Mouse (Mus musculus) forebrain, embryonic 10.5 days (tissue): ENCODE measurements around the gene Adrb1. TPM values are rescaled to one million over a fixed set of nuclear protein-coding genes. Genes with fewer than 3 reads are reported as not detected.
"Not testable (repeated sequence)": the region's sequence is repeated elsewhere in the genome, so short reads cannot be mapped to it uniquely, and the experiment has no call there.

ENCODE experiments used
- DNase-seq: peaks from one replicate; pipeline ENCODE4 v3.0.0-alpha.2; 2017; ENCODE audit warnings: low spot score; ENCODE audit errors: extremely low spot score
- H3K27ac ChIP-seq: fragments of 300-500 bp; sonication (generic); 2 replicates; pipeline ENCODE4 v1.5.1; 2016; ENCODE audit warnings: mild to moderate bottlenecking
- H3K27me3 ChIP-seq: fragments of 300-500 bp; sonication (generic); 2 replicates; pipeline ENCODE4 v1.6.1; 2016; ENCODE audit warnings: mild to moderate bottlenecking; ENCODE audit not compliant: poor library complexity, severe bottlenecking
- H3K36me3 ChIP-seq: fragments of 300-500 bp; sonication (generic); replicated peaks from 2 replicates; pipeline ENCODE4 v1.6.1; 2016; ENCODE audit warnings: mild to moderate bottlenecking, moderate library complexity
- H3K4me1 ChIP-seq: fragments of 300-500 bp; sonication (generic); 2 replicates; pipeline ENCODE4 v1.6.1; 2016
- H3K4me3 ChIP-seq: fragments of 300-500 bp; sonication (generic); 2 replicates; pipeline ENCODE4 v1.5.1; 2016; ENCODE audit warnings: mild to moderate bottlenecking, moderate library complexity
- H3K9me3 ChIP-seq: fragments of 300-500 bp; sonication (generic); 2 replicates; pipeline ENCODE4 v1.6.1; 2016; ENCODE audit warnings: mild to moderate bottlenecking, moderate library complexity
- WGBS: fragments of 180-500 bp; shearing (Covaris S2); methylation state at CpG from one replicate; pipeline ENCODE4 v1.1.7; 2016; 5-methylcytosine and 5-hydroxymethylcytosine counted together
- polyA plus RNA-seq: library from polyadenylated mRNA; unstranded; fragments of >200 nt; fragmentation: Nextera tagmentation; extraction: Ambion mirVana; gene quantifications from 2 replicates; pipeline ENCODE4 v1.2.1, GENCODE M21; 2016

The Adrb1 gene
- polyA plus RNA-seq, 1 experiment from 2014 or later = 0.07 TPM

DNA sequence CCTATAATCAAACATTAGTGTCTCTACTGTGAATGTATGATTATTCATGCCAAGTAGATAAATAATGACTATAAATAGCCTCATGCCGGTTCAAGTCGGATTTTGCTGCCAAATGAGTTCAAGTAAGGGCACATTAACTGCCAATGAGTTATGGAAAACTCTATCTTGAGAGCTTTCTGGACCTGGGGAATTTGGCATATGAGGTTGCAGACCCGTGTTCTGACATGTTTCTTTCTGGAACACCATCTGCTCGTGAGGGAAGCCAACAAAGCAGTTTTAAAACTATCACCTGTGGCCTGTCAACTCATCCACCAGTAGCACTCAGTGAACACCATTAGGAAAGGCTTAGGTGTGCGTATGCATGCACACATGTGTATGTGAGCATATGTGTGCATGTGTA lies 14.3 kb downstream of the Adrb1 start:
- H3K4me3 ChIP-seq = no peak overlapping the region
- peaks cover 3% of the 10 kb centered on the region; the same call in 1 of the 2 replicates for H3K27me3 ChIP-seq
- no peak for DNase-seq
- no peaks in the 10 kb centered on the region for H3K36me3 ChIP-seq
- 84% methylated on average over 5 of the region's 5 CpGs for WGBS
- H3K27ac ChIP-seq = no peak overlapping the region
- H3K9me3 ChIP-seq = no peaks in the 10 kb centered on the region
- 0 out of 2 replicates have a peak, but pooled peaks cover 10% of the 10 kb centered on the region for H3K4me1 ChIP-seq

DNA sequence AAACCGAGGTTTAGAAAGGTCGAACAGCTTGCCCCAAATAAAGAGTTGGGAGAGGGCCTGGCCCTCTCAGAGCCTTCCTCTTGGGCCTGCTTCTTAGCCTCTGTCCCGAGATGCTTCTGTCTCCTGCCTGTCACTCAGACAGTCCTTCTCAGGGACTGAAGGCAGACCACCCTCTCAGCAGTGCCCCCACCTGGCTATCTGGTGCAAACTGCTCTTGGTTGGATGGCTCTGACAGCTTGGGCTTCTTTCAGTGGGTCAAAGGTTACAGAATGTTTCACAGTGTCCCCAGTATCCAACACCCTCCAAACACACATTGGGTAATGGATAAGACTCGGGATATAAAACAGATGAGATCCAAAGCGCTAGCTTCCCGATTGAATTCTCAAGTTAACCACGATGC lies 23.1 kb downstream of the Adrb1 start:
- Histone ChIP-seq H3K9me3 (no peaks in the 10 kb centered on the region), H3K4me1 (peaks cover 40% of the 10 kb centered on the region), H3K4me3 (no peak overlapping the region), H3K27ac (no peak overlapping the region), H3K27me3 (no peaks in the 10 kb centered on the region), H3K36me3 (no peaks in the 10 kb centered on the region)
- no peak for DNase-seq
- 71% methylated on average over 7 of the region's 7 CpGs for WGBS

DNA sequence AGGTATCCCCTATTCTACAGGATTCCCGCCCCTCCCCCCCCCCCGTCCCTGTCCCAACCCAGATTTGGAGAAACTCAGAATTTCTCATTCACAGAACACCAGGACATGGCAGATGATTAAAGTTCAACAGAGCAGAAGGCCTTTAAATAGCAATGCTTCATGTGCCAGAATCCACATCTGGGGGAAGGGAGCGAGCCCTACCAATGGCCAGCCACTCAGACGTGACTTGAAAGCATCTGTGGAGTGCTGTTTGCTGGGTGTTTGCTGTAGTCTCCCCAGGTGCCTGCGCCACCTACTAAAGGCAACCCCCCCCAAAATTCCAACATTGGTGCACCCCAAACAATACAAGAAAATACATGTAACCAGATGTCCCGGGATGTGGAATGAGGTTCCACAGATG lies 23.5 kb downstream of the Adrb1 start:
- DNase-seq = no peak
- no peaks in the 10 kb centered on the region for H3K36me3 ChIP-seq
- no peaks in the 10 kb centered on the region for H3K27me3 ChIP-seq
- H3K27ac ChIP-seq = no peak overlapping the region
- H3K9me3 ChIP-seq = no peaks in the 10 kb centered on the region
- H3K4me3 ChIP-seq = no peak overlapping the region
- H3K4me1 ChIP-seq = peaks cover 44% of the 10 kb centered on the region
- WGBS = 64% methylated on average over 6 of the region's 6 CpGs

DNA sequence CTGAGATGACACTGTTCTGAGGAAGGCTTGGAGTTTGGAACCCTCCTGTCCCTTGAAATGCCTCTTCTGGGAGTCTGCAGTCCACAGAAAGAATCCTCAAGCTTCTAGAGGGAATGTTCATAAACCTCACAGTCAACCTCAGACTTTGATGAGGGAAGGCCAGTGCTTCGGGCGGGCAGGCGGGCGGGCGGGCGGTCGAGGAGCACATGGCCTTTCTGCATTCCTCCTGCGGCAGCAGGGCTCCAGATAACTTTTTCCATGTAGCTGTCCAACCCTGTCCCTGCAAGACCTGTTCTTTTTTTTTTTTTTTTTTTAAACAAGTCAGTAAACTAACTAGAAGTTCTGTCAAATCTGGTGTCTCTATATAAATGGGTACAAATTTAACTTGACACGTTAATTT lies 24.6 kb downstream of the Adrb1 start:
- Histone ChIP-seq H3K27ac (no peak overlapping the region), H3K4me3 (no peak overlapping the region), H3K9me3 (no peaks in the 10 kb centered on the region), H3K27me3 (no peaks in the 10 kb centered on the region), H3K36me3 (no peaks in the 10 kb centered on the region), H3K4me1 (peaks cover 50% of the 10 kb centered on the region)
- WGBS = 92% methylated on average over 9 of the region's 9 CpGs
- no peak for DNase-seq

DNA sequence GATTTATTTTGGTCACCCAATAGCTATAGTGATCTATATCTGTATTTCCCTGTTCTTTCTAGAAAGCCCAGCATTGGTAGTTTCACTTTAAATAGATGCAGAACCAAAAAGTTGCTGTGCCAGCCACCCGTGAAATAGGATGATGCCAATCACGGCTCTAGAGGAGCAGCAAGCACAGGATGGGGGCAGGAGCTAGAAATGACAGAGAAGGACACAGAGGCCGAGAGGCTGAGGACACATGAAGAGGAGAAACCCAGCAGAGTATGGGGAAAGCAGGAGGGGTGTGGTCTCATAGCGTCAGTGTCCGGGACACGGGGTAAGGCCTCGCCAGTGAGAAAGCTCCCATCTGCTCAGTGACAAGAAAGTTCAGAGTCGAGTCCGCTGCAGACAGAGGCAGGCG lies 25.9 kb downstream of the Adrb1 start:
- Histone ChIP-seq H3K4me3 (no peak overlapping the region), H3K4me1 (peaks cover 46% of the 10 kb centered on the region), H3K27me3 (no peaks in the 10 kb centered on the region), H3K9me3 (no peaks in the 10 kb centered on the region), H3K27ac (no peak overlapping the region), H3K36me3 (no peaks in the 10 kb centered on the region)
- 79% methylated on average over 10 of the region's 10 CpGs for WGBS
- no peak for DNase-seq

DNA sequence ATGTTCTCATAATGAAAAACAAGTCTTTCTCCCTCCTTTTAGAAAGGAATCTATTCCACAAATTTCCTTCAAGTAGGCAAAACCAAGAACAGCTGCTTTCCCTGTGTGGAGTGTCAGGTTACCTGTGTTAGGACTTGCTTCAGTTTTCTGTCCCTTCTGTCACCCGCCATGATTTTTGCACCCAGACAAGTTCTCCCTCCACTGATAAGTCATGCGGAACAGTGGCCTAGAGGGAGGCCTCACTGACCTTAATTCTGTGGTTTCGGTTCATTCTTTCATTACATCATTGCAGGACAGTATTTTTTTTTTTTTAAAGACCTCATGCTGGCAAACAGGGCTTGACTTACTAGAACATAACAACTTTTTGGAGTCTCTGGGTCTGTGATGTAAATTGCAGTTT lies 27.3 kb downstream of the Adrb1 start:
- 41% methylated on average over 3 of the region's 3 CpGs for WGBS
- H3K27me3 ChIP-seq = no peaks in the 10 kb centered on the region
- peaks cover 42% of the 10 kb centered on the region for H3K4me1 ChIP-seq
- no peak overlapping the region for H3K4me3 ChIP-seq
- H3K27ac ChIP-seq = no peak overlapping the region
- DNase-seq = no peak
- H3K36me3 ChIP-seq = no peaks in the 10 kb centered on the region
- H3K9me3 ChIP-seq = no peaks in the 10 kb centered on the region

DNA sequence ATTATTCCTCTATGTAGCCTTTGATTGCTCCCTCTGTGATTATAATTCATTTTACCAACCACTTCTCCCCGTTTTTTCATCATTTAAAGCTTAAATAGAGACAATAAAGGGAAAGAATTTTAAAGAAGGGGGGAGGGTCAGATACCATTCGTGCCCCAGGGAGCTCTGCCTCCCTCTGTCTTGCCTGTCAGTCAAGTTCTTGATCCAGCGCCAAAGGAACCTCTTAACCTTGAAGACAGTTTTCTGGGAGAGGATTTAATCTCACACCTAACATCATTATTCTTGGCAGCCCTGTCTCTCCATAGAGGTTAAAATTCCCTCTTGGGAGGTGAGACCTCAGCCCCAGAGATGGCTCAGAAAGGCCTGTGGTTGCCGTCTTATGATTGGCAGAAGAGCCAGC lies 28.7 kb downstream of the Adrb1 start:
- DNase-seq = no peak

DNA sequence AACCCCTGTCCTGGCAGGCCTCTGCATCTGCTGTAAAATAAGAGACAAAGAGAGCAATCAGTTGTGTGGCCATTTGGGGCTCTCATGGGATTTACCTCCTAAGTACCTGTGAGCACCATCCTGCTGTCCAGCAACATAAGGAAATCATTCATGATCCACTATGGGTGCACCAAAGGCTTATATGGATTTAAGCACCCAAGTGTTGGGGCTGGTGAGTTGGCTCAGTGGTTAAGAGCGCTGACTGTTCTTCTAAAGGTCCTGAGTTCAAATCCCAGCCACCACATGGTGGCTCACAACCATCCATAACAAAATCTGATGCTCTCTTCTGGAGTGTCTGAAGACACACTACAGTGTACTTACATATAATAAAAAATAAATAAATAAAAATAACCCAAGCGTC lies 32.5 kb downstream of the Adrb1 start:
- 90% methylated on average over 2 of the region's 2 CpGs for WGBS
- H3K27ac ChIP-seq, DNase-seq: not testable (repeated sequence)

More for the DNA sequence above, 28.7 kb downstream of the Adrb1 start:
- WGBS = 65% methylated on average over 4 of the region's 4 CpGs
- no peaks in the 10 kb centered on the region for H3K36me3 ChIP-seq
- no peaks in the 10 kb centered on the region for H3K27me3 ChIP-seq
- peaks cover 28% of the 10 kb centered on the region for H3K4me1 ChIP-seq
- H3K4me3 ChIP-seq = no peak overlapping the region
- no peak overlapping the region for H3K27ac ChIP-seq
- no peaks in the 10 kb centered on the region for H3K9me3 ChIP-seq

DNA sequence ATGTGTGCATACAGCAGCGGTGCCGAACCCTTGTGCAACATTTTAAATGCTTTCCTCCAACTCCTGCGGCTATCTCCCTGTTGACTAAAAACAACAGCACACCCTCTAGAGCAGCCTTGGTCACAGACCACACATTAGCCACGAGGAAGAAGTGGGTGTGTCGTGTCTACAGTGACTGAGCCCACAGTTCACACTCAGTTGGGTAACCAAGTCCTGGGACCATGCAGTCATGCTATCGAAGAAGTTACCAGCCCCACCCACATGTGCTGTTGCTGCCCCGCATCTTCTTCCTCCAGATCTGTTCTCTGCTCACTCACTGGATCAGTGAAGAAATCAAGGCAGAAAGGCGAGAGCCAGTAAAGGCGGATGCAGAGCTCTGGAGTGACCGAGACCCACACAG lies 34.4 kb downstream of the Adrb1 start:
- H3K27ac ChIP-seq = no peak overlapping the region
- DNase-seq = no peak
- no peak overlapping the region for H3K4me3 ChIP-seq
- H3K27me3 ChIP-seq = no peaks in the 10 kb centered on the region
- no peaks in the 10 kb centered on the region for H3K4me1 ChIP-seq
- 89% methylated on average over 10 of the region's 10 CpGs for WGBS
- no peaks in the 10 kb centered on the region for H3K9me3 ChIP-seq
- H3K36me3 ChIP-seq = no peaks in the 10 kb centered on the region

More for the DNA sequence above, 32.5 kb downstream of the Adrb1 start:
- peaks cover 16% of the 10 kb centered on the region for H3K4me1 ChIP-seq
- not testable (repeated sequence) for H3K36me3 ChIP-seq, H3K4me3 ChIP-seq, H3K27me3 ChIP-seq, H3K9me3 ChIP-seq

DNA sequence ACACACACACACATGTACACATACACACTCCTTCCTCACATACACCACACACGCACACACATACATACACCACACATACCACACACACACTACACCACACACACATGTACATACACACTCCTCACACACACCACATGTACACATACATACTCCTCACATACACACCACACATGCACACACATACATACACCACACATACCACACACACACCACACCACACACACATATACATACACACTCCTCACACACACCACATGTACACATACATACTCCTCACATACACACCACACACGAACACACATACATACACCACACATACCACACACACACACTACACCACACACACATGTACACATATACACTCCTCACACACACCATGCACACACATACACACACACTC lies 36.3 kb downstream of the Adrb1 start:
- no peaks in the 10 kb centered on the region for H3K4me1 ChIP-seq
- no peaks in the 10 kb centered on the region for H3K9me3 ChIP-seq
- no peaks in the 10 kb centered on the region for H3K36me3 ChIP-seq
- no peak for DNase-seq
- H3K4me3 ChIP-seq = no peak overlapping the region
- no peak overlapping the region for H3K27ac ChIP-seq
- 90% methylated on average over 2 of the region's 2 CpGs for WGBS
- H3K27me3 ChIP-seq = no peaks in the 10 kb centered on the region

DNA sequence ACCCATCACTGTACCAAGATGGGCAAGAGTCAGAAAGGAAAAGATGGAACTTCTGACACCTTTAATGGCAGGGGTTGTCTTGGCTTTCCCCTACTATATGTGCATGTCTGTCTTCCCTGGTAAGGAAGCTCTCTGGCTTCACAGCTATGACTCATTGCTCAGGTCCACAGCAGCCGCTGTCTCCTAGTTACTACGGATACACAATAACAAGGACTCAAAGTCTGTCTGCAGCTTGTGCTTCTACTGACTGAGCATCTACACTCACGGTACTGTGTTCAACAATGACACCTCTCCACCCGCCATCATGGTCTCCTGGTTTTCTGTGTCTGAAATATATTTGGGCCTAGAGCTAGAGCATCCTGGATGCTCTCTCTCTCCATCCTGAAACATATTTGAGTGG lies 37.7 kb downstream of the Adrb1 start:
- H3K4me3 ChIP-seq = no peak overlapping the region
- DNase-seq = no peak
- H3K4me1 ChIP-seq = no peaks in the 10 kb centered on the region
- WGBS = 94% methylated on average over 4 of the region's 4 CpGs
- no peaks in the 10 kb centered on the region for H3K36me3 ChIP-seq
- no peak overlapping the region for H3K27ac ChIP-seq
- H3K27me3 ChIP-seq = no peaks in the 10 kb centered on the region
- no peaks in the 10 kb centered on the region for H3K9me3 ChIP-seq

DNA sequence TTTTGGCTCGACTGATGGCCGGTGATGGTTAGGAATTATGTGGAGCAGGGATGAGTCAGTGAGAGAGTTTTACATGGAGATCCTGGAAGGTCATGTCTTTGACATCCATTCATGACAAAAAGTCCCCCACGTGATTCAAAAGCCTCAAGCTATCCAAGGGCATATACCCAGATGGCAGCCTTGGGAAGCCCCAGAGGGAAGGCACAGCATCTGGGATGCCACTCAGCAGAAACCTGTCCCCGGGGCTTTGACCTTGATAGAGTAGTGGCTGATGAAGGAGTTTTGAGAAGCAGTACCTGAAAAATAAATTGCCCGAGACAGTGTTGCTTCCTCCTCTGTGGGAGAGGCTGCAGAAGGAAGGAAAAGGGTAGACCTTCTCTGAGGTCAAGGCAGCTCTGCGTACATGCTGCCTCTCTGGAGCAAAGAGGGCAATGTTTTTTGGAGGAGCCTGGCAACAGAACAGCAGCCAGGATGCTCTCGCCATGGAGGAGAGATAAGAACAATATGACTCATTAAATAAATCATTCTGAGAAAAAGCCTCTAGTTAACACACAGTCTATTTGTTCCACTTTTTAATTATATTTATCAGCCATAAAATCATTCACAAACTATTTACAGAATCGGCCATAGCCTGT lies 38.4 kb downstream of the Adrb1 start:
- 89% methylated on average over 8 of the region's 8 CpGs for WGBS
- no peaks in the 10 kb centered on the region for H3K36me3 ChIP-seq
- H3K4me1 ChIP-seq = no peaks in the 10 kb centered on the region
- H3K4me3 ChIP-seq = no peak overlapping the region
- H3K27me3 ChIP-seq = no peaks in the 10 kb centered on the region
- no peak for DNase-seq
- no peaks in the 10 kb centered on the region for H3K9me3 ChIP-seq
- no peak overlapping the region for H3K27ac ChIP-seq

DNA sequence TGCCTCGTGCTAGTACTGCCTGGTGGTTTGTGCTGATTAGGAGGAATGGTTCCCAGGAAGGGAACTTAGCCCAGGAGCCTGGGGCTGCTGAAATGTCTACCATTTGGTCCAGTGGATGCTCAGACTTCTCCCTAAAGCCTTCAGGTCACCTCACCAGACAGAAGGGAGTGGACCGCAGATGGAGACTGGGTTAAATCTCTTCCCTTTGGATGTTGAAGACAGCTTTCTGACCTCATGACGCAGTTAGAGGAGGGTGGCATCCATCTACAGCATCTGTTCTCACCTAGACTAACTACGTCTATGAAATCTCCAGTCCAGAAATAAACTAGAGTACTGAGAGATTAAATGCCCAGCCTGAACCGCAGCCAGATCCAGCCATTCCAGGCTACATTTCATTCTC lies 39.1 kb downstream of the Adrb1 start:
- H3K4me1 ChIP-seq = no peaks in the 10 kb centered on the region
- 91% methylated on average over 5 of the region's 5 CpGs for whole genome bisulfite sequencing
- DNase-seq = no peak

DNA sequence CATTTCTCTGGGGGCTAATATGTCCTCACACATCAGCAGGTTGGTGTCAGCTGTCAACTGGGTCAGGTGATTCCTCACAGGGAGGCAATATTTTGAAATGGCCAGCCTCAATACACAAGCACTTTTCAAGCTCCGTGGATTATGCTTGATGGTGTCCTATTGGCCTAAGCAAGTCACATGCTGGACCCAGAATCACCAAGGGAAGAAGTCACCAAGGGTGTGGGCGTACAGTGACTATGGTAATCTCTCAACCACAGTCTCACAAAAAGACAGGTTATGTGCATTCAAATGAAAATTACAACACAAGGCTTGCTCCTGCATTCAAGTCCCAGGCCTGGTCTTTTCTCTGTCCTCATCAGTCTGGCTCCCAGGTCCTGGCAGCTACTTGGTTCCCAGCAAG lies 39.7 kb downstream of the Adrb1 start:
- Histone ChIP-seq H3K9me3 (no peaks in the 10 kb centered on the region; the same call in 1 of the 2 replicates), H3K4me1 (no peaks in the 10 kb centered on the region), H3K27me3 (no peaks in the 10 kb centered on the region), H3K27ac (no peak overlapping the region), H3K4me3 (no peak overlapping the region), H3K36me3 (no peaks in the 10 kb centered on the region)
- no peak for DNase-seq
- 80% methylated on average over 2 of the region's 2 CpGs for WGBS

More for the DNA sequence above, 39.1 kb downstream of the Adrb1 start:
- Histone ChIP-seq H3K9me3 (no peaks in the 10 kb centered on the region), H3K36me3 (no peaks in the 10 kb centered on the region), H3K4me3 (no peak overlapping the region), H3K27me3 (no peaks in the 10 kb centered on the region), H3K27ac (no peak overlapping the region)
